Mouse (Mus musculus) midbrain, embryonic 12.5 days (tissue): Measurements from ENCODE around the gene Pgbd1. TPM values are rescaled to one million over a fixed set of nuclear protein-coding genes. Genes with fewer than 3 reads are reported as not detected.
"Not testable (repeated sequence)": the region's sequence is repeated elsewhere in the genome, so short reads cannot be mapped to it uniquely, and the experiment has no call there.

Source experiments
- ATAC-seq: fragments of 200-750 bp; cut with Nextera tagmentation; 2 replicates; pipeline ENCODE4 v1.8.0; 2017; ENCODE audit warnings: low read depth, moderate TSS enrichment, moderate library complexity; ENCODE audit not compliant: low FRiP score
- H3K27ac ChIP-seq: fragments of 300-500 bp; sonication (generic); replicated peaks from 2 replicates; pipeline ENCODE4 v1.5.1; 2016; ENCODE audit warnings: mild to moderate bottlenecking
- H3K27me3 ChIP-seq: fragments of 300-500 bp; sonication (generic); 2 replicates; pipeline ENCODE4 v1.6.1; 2016; ENCODE audit warnings: mild to moderate bottlenecking
- H3K36me3 ChIP-seq: fragments of 300-500 bp; sonication (generic); 2 replicates; pipeline ENCODE4 v1.6.1; 2016
- H3K4me1 ChIP-seq: fragments of 300-500 bp; sonication (generic); 2 replicates; pipeline ENCODE4 v1.6.1; 2016
- H3K4me2 ChIP-seq: fragments of 300-500 bp; sonication (generic); replicated peaks from 2 replicates; pipeline ENCODE4 v1.6.1; 2016; ENCODE audit warnings: mild to moderate bottlenecking, moderate library complexity
- H3K4me3 ChIP-seq: fragments of 300-500 bp; sonication (generic); 2 replicates; pipeline ENCODE4 v1.5.1; 2016; ENCODE audit warnings: mild to moderate bottlenecking
- H3K9ac ChIP-seq: fragments of 300-500 bp; sonication (generic); replicated peaks from 2 replicates; pipeline ENCODE4 v1.6.1; 2016; ENCODE audit warnings: mild to moderate bottlenecking, moderate library complexity
- H3K9me3 ChIP-seq: fragments of 300-500 bp; sonication (generic); 2 replicates; pipeline ENCODE4 v1.6.1; 2016; ENCODE audit warnings: mild to moderate bottlenecking
- WGBS: fragments of 180-500 bp; shearing (Covaris S2); methylation state at CpG from one replicate; pipeline ENCODE4 v1.1.7; 2016; 5-methylcytosine and 5-hydroxymethylcytosine counted together
- polyA plus RNA-seq: library from polyadenylated mRNA; unstranded; fragments of >200 nt; fragmentation: Nextera tagmentation; extraction: Ambion mirVana; gene quantifications from 2 replicates; pipeline ENCODE4 v1.2.1, GENCODE M21; 2016

The Pgbd1 gene
- polyA plus RNA-seq, 1 experiment from 2014 or later, result 5.1 TPM

- ATAC-seq, result no peak
- WGBS, result 68% methylated on average over 14 of the region's 15 CpGs
- H3K27ac ChIP-seq, result no peak overlapping the region
These were observed 26.3 kb downstream of the Pgbd1 start for GRCm38 (mm10) chr13:21414231-21415212.

GRCm38 (mm10) chr13:21408805-21409459 is 31.9 kb downstream of the Pgbd1 start:
- peak overlapping the region; percentile 53 for H3K4me3 ChIP-seq
- H3K27me3 ChIP-seq, result peaks cover 6% of the 10 kb centered on the region; the same call in 1 of the 2 replicates
- H3K4me1 ChIP-seq, result 0 out of 2 replicates have a peak, but pooled peaks cover 6% of the 10 kb centered on the region
- no peaks in the 10 kb centered on the region for H3K36me3 ChIP-seq
- peak; percentile 83; the same call in 1 of the 2 replicates for ATAC-seq
- H3K4me2 ChIP-seq, result peak overlapping the region; percentile 63
- 53% methylated on average over 11 of the region's 11 CpGs for WGBS
- peak overlapping the region; percentile 76 for H3K27ac ChIP-seq
- no peak overlapping the region; the same call in 1 of the 2 replicates for H3K9ac ChIP-seq
- no peaks in the 10 kb centered on the region for H3K9me3 ChIP-seq

More at GRCm38 (mm10) chr13:21414231-21415212, 26.3 kb downstream of the Pgbd1 start:
- H3K4me1 ChIP-seq, result no peaks in the 10 kb centered on the region
- H3K4me2 ChIP-seq, result no peak overlapping the region
- H3K4me3 ChIP-seq, result no peak overlapping the region
- no peaks in the 10 kb centered on the region for H3K27me3 ChIP-seq
- no peak overlapping the region for H3K9ac ChIP-seq
- H3K36me3 ChIP-seq, result no peaks in the 10 kb centered on the region
- H3K9me3 ChIP-seq, result no peaks in the 10 kb centered on the region

DNA sequence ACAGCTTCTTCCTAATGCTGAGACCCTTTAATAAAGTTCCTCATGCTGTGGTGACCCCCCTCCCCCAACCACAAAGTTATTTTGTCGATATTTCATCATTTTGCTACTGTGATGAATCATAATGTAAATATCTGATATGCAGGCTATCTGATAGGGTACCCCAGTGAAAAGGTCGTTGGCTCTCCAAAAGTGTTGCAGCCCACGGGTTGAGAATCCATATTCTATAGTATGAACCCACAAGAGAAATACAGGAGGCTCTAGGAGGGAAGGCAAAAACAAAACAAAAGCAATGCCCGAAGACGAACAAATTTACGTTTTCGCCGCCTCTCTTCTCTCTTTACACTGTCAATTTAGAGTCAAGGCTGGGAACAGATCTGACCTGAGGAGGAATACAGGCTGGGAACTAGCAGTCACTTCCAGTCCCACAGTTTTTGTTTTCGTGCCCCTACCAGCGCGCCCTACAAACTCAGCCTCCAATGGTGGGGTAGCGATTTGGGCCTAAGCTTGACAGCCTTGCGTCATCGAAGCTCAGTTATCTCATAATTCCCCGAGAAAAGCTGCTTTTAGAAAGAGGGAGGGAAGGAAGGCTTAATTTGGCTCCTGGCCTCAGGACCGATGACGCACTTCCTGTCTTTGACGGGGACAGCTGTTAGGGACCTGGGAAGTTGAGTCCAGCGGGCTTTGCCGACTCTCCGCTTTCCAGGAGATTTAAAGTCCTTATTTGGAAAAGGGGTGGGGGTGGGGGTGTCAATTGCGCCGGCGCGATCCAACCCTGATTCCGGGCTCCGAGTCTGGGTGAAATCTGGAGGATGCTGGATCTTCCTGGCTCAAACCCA is 32.7 kb downstream of the Pgbd1 start:
- Histone ChIP-seq H3K27ac (peak overlapping the region; percentile 76), H3K27me3 (peaks cover 6% of the 10 kb centered on the region; the same call in 1 of the 2 replicates), H3K36me3 (no peaks in the 10 kb centered on the region), H3K9me3 (no peaks in the 10 kb centered on the region), H3K9ac (peak overlapping the region; percentile 64), H3K4me2 (peak overlapping the region; percentile 63), H3K4me3 (peak overlapping the region; percentile 53), H3K4me1 (0 out of 2 replicates have a peak, but pooled peaks cover 6% of the 10 kb centered on the region)
- 4% methylated on average over 27 of the region's 27 CpGs for WGBS
- peak; percentile 93 for ATAC-seq

GRCm38 (mm10) chr13:21407341-21407740 is 33.5 kb downstream of the Pgbd1 start:
- 83% methylated on average over 11 of the region's 11 CpGs for WGBS
- Histone ChIP-seq H3K4me1 (0 out of 2 replicates have a peak, but pooled peaks cover 6% of the 10 kb centered on the region), H3K4me2 (peak overlapping the region; percentile 63; the same call in 1 of the 2 replicates), H3K27ac (no peak overlapping the region), H3K27me3 (peaks cover 6% of the 10 kb centered on the region; the same call in 1 of the 2 replicates), H3K9me3 (no peaks in the 10 kb centered on the region), H3K9ac (0 out of 2 replicates have a peak overlapping the region, but pooled peaks have one; percentile 64), H3K36me3 (no peaks in the 10 kb centered on the region), H3K4me3 (no peak overlapping the region; the same call in 1 of the 2 replicates)
- no peak for ATAC-seq

- peak overlapping the region; percentile 85 for H3K4me2 ChIP-seq
- no peaks in the 10 kb centered on the region for H3K9me3 ChIP-seq
- ATAC-seq, result peak; percentile 61
- peak overlapping the region; percentile 83; the same call in 1 of the 2 replicates for H3K9ac ChIP-seq
- WGBS, result 0% methylated on average over 2 of the region's 2 CpGs
- H3K27ac ChIP-seq, result no peak overlapping the region
- H3K4me3 ChIP-seq, result peak overlapping the region; percentile 87
- peaks cover 16% of the 10 kb centered on the region for H3K36me3 ChIP-seq
- peaks cover 12% of the 10 kb centered on the region for H3K4me1 ChIP-seq
- peaks cover 6% of the 10 kb centered on the region; the same call in 1 of the 2 replicates for H3K27me3 ChIP-seq
These were observed 38.0 kb downstream of the Pgbd1 start for GRCm38 (mm10) chr13:21402848-21403247.

GRCm38 (mm10) chr13:21402287-21402846 is 38.5 kb downstream of the Pgbd1 start, which contains the start of gene Zkscan3:
Gene Zkscan3 (minus strand): TSS chr13:21402755.
- no peaks in the 10 kb centered on the region for H3K9me3 ChIP-seq
- ATAC-seq, result peak; percentile 95
- under 1% methylated on average over 35 of the region's 35 CpGs for WGBS

DNA sequence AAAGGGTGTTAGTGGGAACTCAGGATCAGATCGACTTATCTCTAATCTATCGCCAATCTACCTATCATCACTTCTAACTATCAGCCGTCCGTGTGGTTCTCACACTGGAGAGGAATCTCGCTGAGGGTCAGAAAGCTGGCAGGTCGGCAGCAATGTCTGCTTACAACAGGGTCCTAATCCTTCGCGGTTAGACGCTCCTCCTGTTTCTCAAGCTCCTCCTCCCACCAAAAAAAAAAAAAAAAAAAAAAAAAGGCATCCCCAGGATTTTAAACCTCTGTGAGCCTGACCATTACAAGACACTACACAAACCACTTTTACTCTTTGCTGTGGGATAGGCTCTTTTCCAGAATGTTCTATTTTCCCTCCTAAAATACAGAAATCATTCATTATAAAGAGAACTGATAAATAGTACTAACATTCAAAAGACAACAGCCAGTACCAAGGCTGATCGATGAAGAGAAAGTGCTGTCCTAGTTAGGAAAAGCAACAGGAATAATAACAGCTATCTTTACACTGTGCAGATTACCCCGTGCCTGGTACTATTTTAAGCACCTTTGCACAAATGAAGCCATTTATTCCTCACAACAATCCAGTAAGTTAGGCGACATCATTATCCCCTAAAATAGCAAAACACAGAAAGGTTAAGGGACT is 39.1 kb downstream of the Pgbd1 start:
- Histone ChIP-seq H3K27ac (0 out of 2 replicates have a peak overlapping the region, but pooled peaks have one; percentile 49), H3K36me3 (peaks cover 19% of the 10 kb centered on the region), H3K9me3 (no peaks in the 10 kb centered on the region), H3K27me3 (no peaks in the 10 kb centered on the region), H3K4me2 (peak overlapping the region; percentile 85), H3K4me1 (peaks cover 9% of the 10 kb centered on the region), H3K9ac (peak overlapping the region; percentile 83), H3K4me3 (peak overlapping the region; percentile 87)
- ATAC-seq, result peak; percentile 35
- WGBS, result 17% methylated on average over 12 of the region's 12 CpGs

More at GRCm38 (mm10) chr13:21402287-21402846, 38.5 kb downstream of the Pgbd1 start, which contains the start of gene Zkscan3:
- peak within 1 kb of the TSS; percentile 85 for H3K4me2 ChIP-seq
- peaks cover 16% of the 10 kb centered on the region for H3K36me3 ChIP-seq
- H3K4me3 ChIP-seq, result peak within 1 kb of the TSS; percentile 87
- peaks cover 9% of the 10 kb centered on the region for H3K4me1 ChIP-seq
- H3K27ac ChIP-seq, result peak within 1 kb of the TSS; percentile 49; the same call in 1 of the 2 replicates
- H3K9ac ChIP-seq, result peak within 1 kb of the TSS; percentile 83
- peaks cover 4% of the 10 kb centered on the region; the same call in 1 of the 2 replicates for H3K27me3 ChIP-seq

DNA sequence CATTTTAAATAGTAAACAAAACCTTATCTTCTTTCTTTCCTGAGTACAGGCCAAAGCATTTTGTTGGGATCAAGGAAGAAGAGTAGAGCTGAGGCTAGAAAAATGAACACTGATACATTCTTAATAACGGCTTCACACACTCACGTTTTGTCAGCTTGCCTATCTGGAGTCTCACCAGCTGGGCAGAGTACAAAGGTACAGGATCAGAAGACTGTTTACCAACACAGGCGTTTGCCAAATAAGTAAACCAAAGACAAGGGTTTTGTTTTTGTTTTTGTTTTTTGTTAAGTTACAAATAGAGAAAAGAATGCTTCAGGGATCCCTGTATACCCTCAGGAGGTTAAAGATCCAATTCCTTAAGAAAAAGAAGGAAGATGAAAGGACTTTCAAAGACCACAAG is 39.7 kb downstream of the Pgbd1 start:
- Histone ChIP-seq H3K27me3 (no peaks in the 10 kb centered on the region), H3K4me3 (peak overlapping the region; percentile 87), H3K27ac (no peak overlapping the region), H3K9me3 (no peaks in the 10 kb centered on the region), H3K4me1 (peaks cover 9% of the 10 kb centered on the region), H3K36me3 (peaks cover 25% of the 10 kb centered on the region), H3K9ac (peak overlapping the region; percentile 83; the same call in 1 of the 2 replicates), H3K4me2 (peak overlapping the region; percentile 85)
- WGBS, result 80% methylated on average over 3 of the region's 3 CpGs
- no peak for ATAC-seq

- WGBS, result 93% methylated on average over 2 of the region's 2 CpGs
- peaks cover 60% of the 10 kb centered on the region for H3K36me3 ChIP-seq
- H3K27me3 ChIP-seq, result no peaks in the 10 kb centered on the region
These were observed 43.4 kb downstream of the Pgbd1 start for GRCm38 (mm10) chr13:21397486-21397885.

GRCm38 (mm10) chr13:21396048-21396447 is 44.8 kb downstream of the Pgbd1 start:
- not testable (repeated sequence) for H3K4me2 ChIP-seq, H3K4me3 ChIP-seq, H3K9ac ChIP-seq, H3K9me3 ChIP-seq, H3K27ac ChIP-seq, H3K27me3 ChIP-seq, H3K4me1 ChIP-seq
- ATAC-seq, result 0 out of 2 replicates have a peak, but pooled peaks have one; percentile 44
- H3K36me3 ChIP-seq, result peaks cover 74% of the 10 kb centered on the region
- WGBS, result 84% methylated on average over 16 of the region's 18 CpGs

More at GRCm38 (mm10) chr13:21397486-21397885, 43.4 kb downstream of the Pgbd1 start:
- H3K27ac ChIP-seq, result no peak overlapping the region
- H3K9ac ChIP-seq, result no peak overlapping the region
- no peak overlapping the region for H3K4me2 ChIP-seq
- H3K9me3 ChIP-seq, result no peaks in the 10 kb centered on the region
- H3K4me3 ChIP-seq, result no peak overlapping the region
- H3K4me1 ChIP-seq, result peaks cover 9% of the 10 kb centered on the region
- no peak for ATAC-seq
